In the genomic region with DNA sequence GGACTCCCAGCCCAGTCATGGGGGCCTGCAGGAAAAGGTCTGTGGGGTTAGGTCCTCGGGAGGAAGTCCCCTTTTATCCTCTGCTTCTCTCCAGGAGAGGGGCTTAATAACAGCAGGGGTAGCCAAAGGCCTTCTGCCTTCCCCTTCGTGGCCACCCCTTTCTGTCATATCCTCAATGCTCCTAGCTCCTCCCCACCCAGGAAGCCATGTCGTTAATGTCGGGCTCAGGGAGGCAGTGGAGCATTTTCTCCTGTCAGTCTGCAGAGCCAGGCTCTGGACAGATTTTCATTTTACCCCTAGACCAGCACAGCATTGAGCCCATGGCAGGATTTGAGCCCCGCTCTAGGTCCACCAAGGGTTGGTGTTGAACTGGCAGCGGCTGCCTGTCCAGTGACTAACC, we compare ENCODE assay signal across 11 mouse cellular contexts. TPM values are rescaled to one million over a fixed set of nuclear protein-coding genes. Genes with fewer than 3 reads are reported as not detected.
A peak's percentile ranks its signal among the peaks of the same experiment; 100 is the strongest.
DNase-seq lines count a peak whose midpoint lies in the region; ATAC-seq lines count a peak whose summit lies in the region.
"Had no signal": no experiment of that assay in that cellular context is flagged by ENCODE, and none has a peak within 500 bp of the region (broad histone marks: within the 10 kb centered on the region; RNA-seq: fewer than 3 reads in every experiment).

No protein-coding gene starts in this region.

- ATAC-seq in neural tube, embryonic 11.5 days (ENCODE audit: insufficient read depth, low FRiP score, low TSS enrichment) = no peak
- ATAC-seq in forebrain, embryonic 15.5 days (replicated peaks) = no peak
- no peak for ATAC-seq in midbrain, embryonic 11.5 days (ENCODE audit: low FRiP score)

- no peak for DNase-seq in neural tube, embryonic 11.5 days (ENCODE audit: low spot score)
- DNase-seq in neural tube, embryonic 10.5 days (ENCODE audit: extremely low spot score, low spot score) = no peak
- DNase-seq in midbrain, embryonic 11.5 days (ENCODE audit: low spot score, missing footprints) = no peak
- no peak for DNase-seq in urinary bladder, postnatal 25 days (ENCODE audit: low spot score)
- no peak for DNase-seq in right cerebral cortex, adult 2 months (ENCODE audit: low spot score in 2 of 2)
- no peak for DNase-seq in thymus, postnatal 25 days
- DNase-seq: gastrocnemius, postnatal 10 days; layer of hippocampus, adult 9-11 months; thymus, adult 18-20 months had no signal

- H3K4me1 ChIP-seq in neural tube, embryonic 11.5 days (ENCODE audit: control insufficient read depth, insufficient read depth, low read length) = peaks cover 54% of the 10 kb centered on the region
- H3K4me1 ChIP-seq in forebrain, embryonic 15.5 days = peaks cover 71% of the 10 kb centered on the region
- peaks cover 41% of the 10 kb centered on the region for H3K4me1 ChIP-seq in midbrain, embryonic 11.5 days (ENCODE audit: control insufficient read depth, insufficient read depth, low read length)

- no peaks in the 10 kb centered on the region for H3K9me3 ChIP-seq in neural tube, embryonic 11.5 days (ENCODE audit: control insufficient read depth, low read length)
- H3K9me3 ChIP-seq in forebrain, embryonic 15.5 days = no peaks in the 10 kb centered on the region
- no peaks in the 10 kb centered on the region for H3K9me3 ChIP-seq in midbrain, embryonic 11.5 days (ENCODE audit: control insufficient read depth, low read length)

- H3K4me3 ChIP-seq in neural tube, embryonic 11.5 days (ENCODE audit: low read depth, low read length) = 0 out of 2 replicates have a peak overlapping the region, but pooled peaks have one; percentile 4
- H3K4me3 ChIP-seq in forebrain, embryonic 15.5 days = peak overlapping the region; percentile 96
- H3K4me3 ChIP-seq in midbrain, embryonic 11.5 days (ENCODE audit: low read depth, low read length) = no peak overlapping the region

- no peak overlapping the region for H3K27ac ChIP-seq in neural tube, embryonic 11.5 days (ENCODE audit: low read depth, low read length)
- no peak overlapping the region for H3K27ac ChIP-seq in forebrain, embryonic 15.5 days (replicated peaks)
- H3K27ac ChIP-seq in midbrain, embryonic 11.5 days (ENCODE audit: low read depth, low read length) = no peak overlapping the region

- H3K36me3 ChIP-seq in neural tube, embryonic 11.5 days (ENCODE audit: control insufficient read depth, insufficient read depth, low read length) = peaks cover 15% of the 10 kb centered on the region
- H3K36me3 ChIP-seq in forebrain, embryonic 15.5 days = peaks cover 37% of the 10 kb centered on the region
- H3K36me3 ChIP-seq in midbrain, embryonic 11.5 days (ENCODE audit: control insufficient read depth, insufficient read depth, low read length) = peaks cover 13% of the 10 kb centered on the region

- WGBS in neural tube, embryonic 11.5 days = 65% methylated on average over 6 of the region's 6 CpGs
- WGBS in forebrain, embryonic 15.5 days = 40% methylated on average over 6 of the region's 6 CpGs
- 58% methylated on average over 6 of the region's 6 CpGs for WGBS in midbrain, embryonic 11.5 days

- peak overlapping the region; percentile 91 for H3K4me2 ChIP-seq in neural tube, embryonic 11.5 days (ENCODE audit: low read depth)
- H3K4me2 ChIP-seq in forebrain, embryonic 15.5 days (replicated peaks) = peak overlapping the region; percentile 91
- H3K4me2 ChIP-seq in midbrain, embryonic 11.5 days = peak overlapping the region; percentile 86
- H3K4me2 ChIP-seq: liver, embryonic 11.5 days had no signal

- H3K9ac ChIP-seq in neural tube, embryonic 11.5 days (ENCODE audit: low read length) = 0 out of 2 replicates have a peak overlapping the region, but pooled peaks have one; percentile 4
- peak overlapping the region; percentile 100 for H3K9ac ChIP-seq in forebrain, embryonic 15.5 days (replicated peaks)
- H3K9ac ChIP-seq in midbrain, embryonic 11.5 days (ENCODE audit: low read length) = no peak overlapping the region

- H3K27me3 ChIP-seq in neural tube, embryonic 11.5 days (ENCODE audit: control insufficient read depth, insufficient read depth, low read length) = no peaks in the 10 kb centered on the region
- no peaks in the 10 kb centered on the region for H3K27me3 ChIP-seq in forebrain, embryonic 15.5 days
- H3K27me3 ChIP-seq in midbrain, embryonic 11.5 days (ENCODE audit: control insufficient read depth, insufficient read depth, low read length) = no peaks in the 10 kb centered on the region

RNA-seq across cellular contexts. Expression of a gene that starts 3.9 kb away (rescaled TPM):
- polyA plus RNA-seq in neural tube, embryonic 11.5 days (2014; fragmentation: Nextera tagmentation; extraction: Ambion mirVana) = 206 and 227 TPM in 2 replicates
- 336 and 348 TPM in 2 replicates for polyA plus RNA-seq in forebrain, embryonic 15.5 days (2015; fragmentation: Nextera tagmentation; extraction: Ambion mirVana)
- polyA plus RNA-seq in midbrain, embryonic 11.5 days (2014; fragmentation: Nextera tagmentation; extraction: Ambion mirVana) = 133 and 162 TPM in 2 replicates
